Mouse (Mus musculus) hindlimb bud, embryonic 11.5 days (tissue): ENCODE results near the gene Tmem52.
"Not testable (repeated sequence)": the region's sequence is repeated elsewhere in the genome, so short reads cannot be mapped to it uniquely, and the experiment has no call there.

Experiments
- DNase-seq: peaks from one replicate; pipeline ENCODE4 v3.0.0-alpha.2; 2012; ENCODE audit warnings: low read depth, low spot score; ENCODE audit errors: extremely low spot score

Tmem52 gene

DNA sequence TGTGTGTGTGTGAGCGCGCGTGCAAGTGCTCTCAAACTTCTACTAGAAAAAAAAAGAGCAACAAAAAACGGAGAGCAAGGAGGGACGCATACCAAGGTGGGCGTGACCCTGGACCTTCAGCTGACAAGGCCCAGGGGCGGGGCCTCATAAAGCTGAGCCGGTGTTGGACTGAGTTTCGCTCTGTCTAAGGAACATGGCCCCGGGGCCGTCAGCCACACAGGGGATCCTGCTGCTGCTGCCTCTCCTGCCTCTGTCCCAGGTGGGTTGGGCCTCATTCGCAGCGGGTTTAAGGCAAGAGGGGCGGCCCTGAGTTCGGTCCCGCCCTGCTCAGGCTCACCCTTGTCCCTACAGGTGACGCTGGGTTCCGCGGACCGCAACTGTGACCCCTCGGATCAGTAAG, at the start of gene Tmem52:
Gene Tmem52, plus strand, starts transcription at position 163 of the 400 bp plus-strand sequence.
- DNase-seq, result no peak

DNA sequence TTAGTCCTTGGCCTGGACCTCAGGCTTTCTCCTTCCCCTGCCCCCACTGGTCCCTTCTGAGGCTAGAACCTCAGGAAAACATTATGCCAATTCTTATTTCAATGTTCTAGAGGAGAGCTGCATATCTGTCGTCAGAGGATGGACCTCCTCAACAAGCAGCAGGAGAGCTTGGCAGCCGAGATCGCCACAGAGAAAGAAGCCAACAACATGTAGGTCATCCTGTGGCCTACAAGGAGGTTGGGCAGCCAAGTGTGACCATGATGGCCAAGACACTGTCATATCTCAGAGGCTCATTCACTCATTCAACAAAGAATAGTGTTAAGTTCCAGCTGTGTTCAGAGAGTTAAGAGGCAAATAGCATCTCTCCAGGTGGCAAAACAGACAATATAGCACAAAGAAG, 48.8 kb upstream of the Tmem52 start:
- no peak for DNase-seq

DNA sequence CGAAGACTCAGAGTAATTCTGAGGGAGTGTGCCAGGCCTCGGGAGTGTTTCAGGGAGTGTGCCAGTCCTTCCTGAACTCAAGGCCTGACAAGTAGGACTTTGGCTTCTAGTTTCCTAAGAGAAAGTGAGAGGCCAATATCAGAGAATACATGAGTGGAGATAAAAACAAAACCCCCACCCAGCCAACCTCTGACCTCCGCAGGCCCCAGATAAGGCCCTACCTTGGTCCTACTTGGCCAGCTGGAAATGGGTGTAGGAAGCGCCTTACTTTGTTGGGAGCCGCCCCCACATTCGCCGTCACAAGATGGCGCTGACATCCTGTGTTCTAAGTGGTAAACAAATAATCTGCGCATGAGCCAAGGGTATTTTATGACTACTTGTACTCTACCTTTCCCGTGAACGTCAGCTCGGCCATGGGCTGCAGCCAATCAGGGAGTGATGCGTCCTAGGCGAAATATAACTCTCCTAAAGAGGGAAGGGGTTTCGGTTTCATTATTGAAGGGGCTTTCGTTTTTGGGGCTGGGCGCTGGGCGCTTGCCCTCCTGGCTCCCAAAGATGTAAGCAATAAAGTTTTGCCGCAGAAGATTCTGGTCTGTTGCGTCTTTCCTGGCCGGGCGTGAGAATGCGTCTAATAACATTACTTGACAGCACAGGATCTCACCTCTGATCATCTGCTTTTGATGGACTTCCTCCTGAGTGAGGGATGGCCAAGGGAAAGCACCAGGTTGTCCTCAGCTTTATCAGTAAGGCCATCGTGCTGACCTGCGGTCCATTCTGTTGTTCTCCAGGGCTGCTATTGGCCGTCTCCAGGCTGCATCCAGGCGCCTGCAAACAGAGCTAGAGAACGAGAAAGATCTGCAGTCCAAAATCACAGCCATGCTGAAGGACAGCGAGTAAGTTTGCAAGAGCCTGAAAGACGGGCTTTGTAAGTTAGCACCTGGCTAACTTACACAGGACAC, 47.2 kb upstream of the Tmem52 start:
- DNase-seq, result not testable (repeated sequence)

DNA sequence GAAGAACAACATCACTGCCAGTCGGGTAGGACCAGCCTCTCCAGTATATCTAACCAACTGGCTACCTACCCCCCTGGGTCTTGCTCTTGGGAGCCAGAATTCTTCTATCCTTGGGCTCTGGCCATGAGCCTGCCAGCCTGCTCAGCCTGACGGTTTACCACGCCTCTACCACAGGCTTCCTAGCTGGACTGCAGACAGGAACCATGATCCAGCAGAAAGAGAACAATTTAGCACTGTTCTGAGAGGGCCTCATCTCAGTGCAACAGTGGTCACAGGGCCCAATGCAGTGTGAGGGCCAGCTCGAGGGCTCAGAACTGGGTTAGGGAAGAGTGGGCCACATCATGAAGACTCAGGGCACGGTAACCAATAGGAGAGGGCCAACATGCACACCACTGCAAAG, 44.9 kb upstream of the Tmem52 start:
- no peak for DNase-seq

DNA sequence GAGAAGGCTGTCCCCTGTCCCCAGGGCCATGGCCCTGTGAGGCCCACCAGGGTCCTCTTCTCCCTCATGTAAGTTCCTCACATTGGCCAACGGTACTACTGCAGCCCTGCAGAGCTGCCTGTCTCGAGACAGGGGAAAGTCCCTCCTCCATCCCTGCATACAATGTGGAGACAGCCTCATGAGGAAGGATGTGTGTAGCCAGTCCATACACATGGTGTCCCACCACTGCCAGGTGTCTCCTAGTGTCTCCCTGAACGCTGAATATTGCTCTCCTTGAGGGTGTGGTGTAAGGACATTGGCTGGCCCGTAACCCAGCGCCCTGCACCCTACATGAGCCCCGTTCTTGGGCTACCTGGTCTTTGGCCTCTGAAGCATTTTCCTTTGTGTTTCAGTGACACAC, 42.6 kb upstream of the Tmem52 start:
- no peak for DNase-seq

DNA sequence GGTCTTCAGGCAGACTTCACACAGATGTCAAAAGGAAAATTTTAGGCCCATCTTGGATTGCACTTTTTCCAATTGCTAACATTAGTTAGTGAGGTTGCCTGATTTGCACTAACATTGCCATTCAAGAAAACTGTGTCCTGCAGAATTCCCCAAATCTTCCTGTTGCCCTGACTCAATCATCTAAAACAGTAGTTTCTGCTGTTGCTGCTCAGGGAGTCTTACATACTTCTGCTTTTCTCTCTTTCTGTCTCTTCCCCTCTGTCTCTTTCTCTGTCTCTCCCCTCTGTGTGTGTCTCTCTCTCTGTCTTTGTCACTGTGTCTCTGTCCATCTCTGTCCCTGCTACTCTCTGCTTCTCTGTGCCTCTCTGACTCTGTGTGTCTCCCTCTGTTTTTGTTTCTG, 40.5 kb upstream of the Tmem52 start:
- no peak for DNase-seq

DNA sequence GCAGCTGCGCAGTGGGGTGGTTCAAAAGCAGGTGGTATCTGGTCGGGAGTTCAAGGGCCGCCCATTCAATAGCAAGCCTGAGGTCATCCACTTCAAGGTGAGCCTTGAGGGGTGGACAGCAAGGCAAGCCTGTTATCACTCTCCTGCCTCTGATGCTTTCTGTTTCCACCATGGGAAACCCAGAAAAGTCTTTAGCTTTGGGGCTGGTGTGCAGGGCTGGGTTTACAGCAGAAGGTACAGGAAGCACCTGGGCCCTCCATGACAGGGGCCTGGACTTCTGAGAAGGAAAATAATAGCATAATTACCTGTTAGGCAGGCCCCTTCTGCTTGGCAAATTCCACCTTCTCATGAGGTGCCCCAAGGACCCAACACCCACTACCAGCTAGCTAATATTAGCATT, 39.7 kb upstream of the Tmem52 start:
- DNase-seq, result no peak

DNA sequence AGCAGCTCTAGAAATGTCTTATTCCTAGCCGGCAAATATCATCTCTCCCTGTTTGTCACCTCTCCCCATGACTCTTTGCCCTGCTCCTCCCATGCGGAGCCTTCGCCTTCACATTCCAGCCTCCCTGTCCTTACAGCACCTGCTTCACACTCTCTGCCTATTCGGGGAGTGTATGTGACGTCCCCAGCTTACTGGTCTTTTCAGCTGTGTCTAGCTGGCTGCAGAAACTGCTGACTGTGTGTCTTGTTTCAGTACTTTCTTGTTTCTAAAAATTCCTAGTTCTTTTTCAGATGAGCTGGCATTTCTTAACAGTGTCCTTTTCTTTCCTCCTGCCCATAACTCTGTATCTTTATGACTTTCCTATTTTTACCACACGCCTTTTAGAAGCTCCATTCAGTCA, 36.6 kb upstream of the Tmem52 start:
- no peak for DNase-seq

DNA sequence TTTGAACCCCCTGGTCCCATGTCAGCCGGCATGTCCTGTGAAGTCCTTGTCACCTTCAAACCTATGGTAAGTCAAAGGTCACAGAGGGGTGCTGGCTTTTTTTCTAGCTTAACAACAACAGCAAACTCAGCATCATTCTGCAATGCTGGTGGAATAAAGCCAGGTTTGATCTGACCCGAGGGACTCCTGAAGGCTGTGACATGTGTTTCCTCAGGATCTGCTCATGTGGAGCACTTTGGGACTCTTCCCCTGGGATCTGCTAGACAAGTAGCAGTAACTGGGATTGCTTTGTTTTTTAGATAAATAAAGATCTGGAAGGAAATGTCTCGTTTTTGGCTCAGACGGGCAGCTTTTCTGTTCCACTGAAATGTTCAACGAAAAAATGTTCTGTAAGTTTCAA, 34.9 kb upstream of the Tmem52 start:
- DNase-seq, result no peak

DNA sequence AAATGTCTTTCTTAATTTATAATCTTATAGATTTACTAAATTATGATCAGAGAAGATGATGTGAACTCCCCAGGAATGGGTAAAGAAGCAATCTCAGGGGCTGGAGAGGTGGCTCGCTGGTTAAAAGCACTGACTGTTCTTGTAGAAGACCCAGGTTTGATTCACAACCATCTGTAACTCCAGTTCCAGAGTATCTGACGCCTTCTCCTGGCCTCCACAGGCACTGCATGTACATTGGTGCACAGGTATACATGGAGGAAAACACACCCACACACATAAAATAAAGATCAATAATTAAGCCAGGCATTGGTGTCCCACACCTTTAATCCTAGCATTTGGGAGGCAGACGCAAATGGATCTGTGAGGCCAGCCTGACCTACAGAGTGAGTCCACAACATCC, 26.1 kb upstream of the Tmem52 start:
- DNase-seq, result no peak

DNA sequence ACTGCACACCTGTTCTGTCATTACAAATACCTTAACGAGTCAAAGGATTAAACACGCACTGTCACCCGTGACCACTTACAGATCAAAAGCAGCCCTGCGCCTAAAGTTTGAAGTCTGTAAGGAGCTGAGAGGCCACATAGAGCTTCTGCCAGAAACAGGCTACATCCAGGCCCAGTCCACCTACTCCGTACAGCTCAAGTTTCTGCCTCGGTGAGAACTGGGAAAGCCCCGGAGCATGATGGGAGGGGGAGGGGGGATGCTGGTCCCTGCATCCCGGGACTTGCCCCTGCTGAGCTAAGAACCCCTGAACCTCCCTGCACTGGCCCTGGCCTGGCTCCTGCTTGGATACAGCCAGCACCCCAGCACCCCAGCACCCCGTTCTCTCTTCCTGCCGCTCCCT, 17.3 kb upstream of the Tmem52 start:
- DNase-seq, result no peak

DNA sequence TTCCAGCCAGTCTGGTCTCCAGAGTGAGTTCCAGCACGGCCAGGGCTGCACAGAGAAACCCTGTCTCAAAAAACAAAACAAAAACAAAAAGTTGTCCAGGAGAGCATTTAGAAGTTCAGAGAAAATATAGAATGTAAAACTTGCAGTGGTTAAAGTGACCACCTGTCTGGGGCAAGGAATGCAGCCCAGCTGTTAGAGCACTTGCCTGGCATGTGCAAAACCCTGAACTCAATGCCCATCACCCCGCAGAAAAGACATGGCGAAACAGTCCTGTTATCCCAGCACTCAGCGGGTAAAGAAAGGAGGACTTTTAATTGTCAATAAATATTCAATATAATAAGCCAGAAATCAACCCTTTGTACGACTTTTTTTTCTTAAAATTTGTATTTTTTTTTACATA, 10.3 kb upstream of the Tmem52 start:
- no peak for DNase-seq

DNA sequence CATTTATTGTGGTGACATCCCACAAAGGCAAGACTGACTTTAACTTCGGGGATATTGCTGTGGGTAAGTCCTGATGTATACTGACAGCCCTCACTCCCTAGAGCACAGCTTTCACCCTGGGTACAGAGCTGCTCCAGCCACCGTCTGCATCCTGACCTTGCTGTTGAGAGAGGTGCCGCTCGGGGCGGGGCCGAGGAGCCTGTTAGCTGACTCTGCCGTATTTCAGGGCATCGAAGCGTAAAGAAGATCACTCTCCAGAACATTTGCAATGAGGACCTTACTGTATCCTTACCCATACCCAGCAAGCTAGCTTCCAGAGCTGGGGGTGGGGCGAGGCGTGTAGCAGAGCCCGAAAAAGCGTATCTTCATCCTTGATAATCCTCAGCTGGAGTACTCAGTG, 5.9 kb upstream of the Tmem52 start:
- no peak for DNase-seq

DNA sequence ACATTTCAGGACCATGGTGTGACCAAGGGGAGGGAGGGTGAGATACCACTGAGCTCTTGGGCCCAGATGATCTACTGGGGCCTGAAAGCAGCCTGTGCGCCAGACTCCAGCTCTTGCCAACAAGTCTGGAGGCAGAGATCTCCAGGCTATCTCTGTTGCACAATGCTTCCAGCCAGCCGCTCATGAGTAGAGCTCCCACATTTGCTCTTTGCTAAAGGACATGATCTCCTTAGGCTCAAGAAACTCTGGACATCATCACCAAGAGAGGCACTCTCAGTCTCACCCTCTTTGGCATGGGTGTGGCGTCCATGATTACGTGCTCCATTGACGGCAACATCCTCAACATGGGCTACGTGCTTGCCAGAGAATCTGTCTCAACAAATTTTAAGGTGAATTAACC, 5.3 kb upstream of the Tmem52 start:
- DNase-seq, result no peak

DNA sequence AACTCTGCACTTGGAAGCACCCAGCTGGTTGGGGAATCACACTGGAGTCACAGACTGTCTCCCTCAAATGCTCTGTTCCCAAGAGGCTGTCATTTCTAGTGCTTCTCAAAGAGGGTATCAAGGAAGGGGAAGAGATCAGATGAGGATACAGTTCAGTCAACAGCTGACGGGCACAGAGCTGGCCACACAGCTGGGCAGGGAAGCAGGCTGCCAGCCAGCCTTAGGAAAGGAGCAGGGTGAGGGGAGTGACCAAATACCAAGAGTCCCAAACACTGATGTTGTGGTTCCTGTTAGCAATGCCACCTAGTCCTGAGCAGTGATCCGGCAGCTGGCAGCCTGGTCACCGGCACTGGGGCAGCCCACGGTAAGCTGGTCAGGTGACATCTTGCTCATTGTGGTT, 4.9 kb upstream of the Tmem52 start:
- no peak for DNase-seq

DNA sequence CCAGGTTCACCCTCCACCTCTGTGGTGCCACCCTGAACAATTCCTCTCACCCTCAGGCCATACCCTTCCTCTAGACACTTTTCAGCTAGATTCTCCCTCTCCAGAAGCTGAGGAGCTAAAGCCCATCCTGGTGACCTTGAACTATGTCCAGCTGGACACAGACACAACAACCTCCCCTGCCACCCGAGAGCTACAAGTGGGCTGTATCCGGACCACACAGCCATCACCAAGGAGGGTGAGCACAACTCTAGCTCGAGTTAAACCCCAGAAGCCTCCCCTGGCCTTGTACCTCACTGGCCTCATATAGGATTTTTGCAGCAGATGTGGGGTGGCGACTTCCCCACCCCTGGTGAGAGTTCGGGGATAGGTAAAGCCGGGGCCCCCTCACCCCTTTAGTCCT, 3.3 kb upstream of the Tmem52 start:
- no peak for DNase-seq

DNA sequence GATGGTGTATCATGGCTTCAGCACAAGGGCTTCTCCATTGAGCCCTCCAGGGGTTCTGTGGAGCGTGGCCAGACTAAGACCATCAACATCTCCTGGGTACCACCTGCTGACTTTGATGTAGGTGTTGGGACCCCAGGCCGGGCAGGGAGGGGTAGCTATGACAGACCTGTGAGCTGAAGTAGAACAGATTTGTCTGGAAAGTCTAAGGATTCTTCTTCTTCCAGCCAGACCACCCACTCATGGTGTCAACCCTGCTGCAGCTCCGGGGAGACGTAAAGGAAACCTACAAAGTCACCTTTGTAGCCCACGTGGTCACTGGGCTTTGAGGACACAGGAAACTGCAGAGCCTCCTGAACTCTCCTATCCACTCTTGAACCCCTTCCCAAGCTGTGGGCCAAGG, 2.8 kb upstream of the Tmem52 start:
- no peak for DNase-seq

DNA sequence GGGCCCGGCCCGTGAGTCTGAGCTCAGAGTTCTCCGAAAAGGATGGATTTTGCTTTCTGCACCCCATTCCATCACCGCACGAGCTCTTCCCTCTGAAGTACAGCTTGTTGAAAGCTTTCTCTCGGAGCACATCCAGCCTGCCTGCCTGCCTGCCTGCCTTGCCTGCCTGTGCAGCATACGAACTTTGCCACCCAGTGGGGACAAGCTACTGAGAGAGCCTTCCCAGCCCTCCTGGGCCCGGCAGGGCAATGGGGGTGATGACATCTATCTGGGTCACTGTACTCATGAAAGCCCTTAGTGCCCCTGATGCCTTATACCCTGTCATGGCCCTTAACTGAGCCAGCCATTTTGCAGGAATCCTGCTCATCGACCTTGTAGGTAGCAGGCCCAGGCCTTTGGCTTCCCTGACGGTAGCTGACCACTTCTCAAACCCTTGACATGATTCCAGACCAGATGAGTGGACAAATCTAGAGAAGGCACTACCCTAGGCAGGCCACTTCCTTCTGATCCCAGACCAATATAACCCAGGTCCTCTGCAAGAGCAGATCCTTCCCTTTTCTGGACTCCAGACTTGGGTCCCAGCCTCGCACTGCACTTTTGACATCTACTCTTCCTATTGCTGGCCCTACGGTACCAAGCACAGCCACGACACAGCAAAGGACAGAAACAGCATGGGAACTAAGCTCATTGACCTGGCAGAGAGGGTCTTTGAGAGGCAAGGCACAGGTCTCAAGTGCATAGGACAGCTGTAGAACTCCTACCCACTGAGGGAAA, 1.5 kb upstream of the Tmem52 start:
- no peak for DNase-seq

DNA sequence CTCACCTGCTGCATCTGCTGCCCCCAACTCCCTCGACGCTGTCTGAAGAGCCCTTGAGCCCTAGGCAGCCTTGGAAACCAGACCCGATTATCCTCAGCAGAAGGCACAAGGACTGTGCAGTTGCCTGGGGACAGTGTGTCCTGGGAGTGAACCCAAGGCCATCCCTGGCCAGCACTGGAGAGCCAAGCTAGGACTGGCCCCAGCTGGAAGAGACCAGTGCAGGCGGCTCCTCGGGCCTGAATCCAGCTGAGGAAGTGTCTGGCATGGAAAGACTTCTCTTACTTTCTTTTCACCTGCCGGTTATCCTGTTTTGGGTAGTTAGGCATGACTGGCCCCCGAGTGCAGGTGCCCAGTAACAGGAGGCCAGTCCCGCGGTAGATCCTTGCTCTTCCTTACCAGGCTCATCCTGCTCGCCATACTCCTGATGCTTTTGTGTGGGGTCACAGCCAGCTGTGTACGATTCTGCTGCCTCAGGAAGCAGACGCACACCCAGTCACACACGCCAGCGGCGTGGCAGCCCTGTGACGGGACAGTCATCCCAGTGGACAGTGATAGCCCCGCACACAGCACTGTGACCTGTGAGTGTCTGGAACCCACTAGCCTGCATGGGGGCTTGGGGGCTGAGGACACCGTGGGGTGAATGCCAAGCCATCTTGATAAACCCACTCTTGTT, 812 bp downstream of the Tmem52 start:
- no peak for DNase-seq

DNA sequence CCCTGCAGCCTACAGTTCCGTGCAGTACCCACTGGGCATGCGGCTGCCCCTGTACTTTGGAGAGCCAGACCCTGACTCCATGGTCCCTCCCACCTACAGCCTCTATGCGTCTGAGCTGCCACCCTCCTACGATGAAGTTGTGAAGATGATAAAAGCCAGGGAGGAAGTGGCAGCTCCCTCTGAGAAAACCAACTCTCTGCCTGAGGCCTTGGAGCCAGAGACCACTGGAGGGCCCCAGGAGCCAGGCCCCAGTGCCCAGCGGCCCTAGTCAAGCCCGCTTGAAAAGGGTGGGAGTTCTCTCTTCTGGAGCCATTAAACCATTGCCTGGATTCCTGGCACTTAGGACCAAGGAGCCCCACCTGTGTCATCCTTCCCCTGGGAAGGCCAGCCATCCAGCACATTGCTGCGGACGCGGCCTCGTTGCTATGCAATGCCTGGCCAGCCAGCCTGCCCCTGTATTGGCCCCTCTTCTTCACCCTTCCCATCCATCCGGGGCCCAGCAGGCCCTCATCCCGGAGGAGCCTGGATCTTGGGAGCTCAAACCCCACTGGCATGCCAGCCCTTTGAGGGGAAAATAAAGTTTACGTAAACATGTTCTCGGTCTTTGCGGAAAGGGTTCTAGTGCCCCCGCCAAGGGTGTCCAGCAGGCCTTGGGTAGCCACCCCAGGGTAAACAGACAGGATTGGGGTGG, 1.5 kb downstream of the Tmem52 start:
- no peak for DNase-seq

DNA sequence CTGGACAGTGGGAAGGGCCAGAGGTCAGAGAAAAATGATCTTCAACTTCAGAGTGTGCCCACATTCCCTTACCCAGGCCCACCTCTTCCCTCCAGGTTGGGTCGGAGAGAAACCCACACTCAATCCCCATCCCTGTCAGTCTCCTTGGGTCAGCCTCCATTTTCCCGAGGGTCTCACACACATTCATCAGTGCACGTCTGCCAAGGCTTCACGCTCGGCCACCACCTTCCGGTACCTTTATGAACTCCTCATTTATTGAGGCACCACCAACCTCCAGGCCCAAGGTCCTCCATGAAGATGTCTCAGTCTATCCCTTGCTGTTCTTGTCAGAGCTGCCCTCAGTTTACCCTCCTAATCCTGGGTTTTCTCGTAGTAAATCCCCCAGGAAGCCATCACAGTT, 2.1 kb downstream of the Tmem52 start:
- no peak for DNase-seq
